Mouse (Mus musculus) CH12.LX (cell line): Measurements from ENCODE around the gene Gm4969. TPM values are rescaled to one million over a fixed set of nuclear protein-coding genes. Genes with fewer than 3 reads are reported as not detected.

ENCODE experiments used
- DNase-seq: peaks from one replicate; pipeline ENCODE4 v3.0.0-alpha.2; 2013; ENCODE audit errors: extremely low read depth
- H3K27ac ChIP-seq: 2 replicates; pipeline ENCODE4 v1.5.1; 2012; ENCODE audit warnings: low read depth, mild to moderate bottlenecking, control low read depth, moderate library complexity; ENCODE audit not compliant: insufficient read depth
- H3K27me3 ChIP-seq: replicated peaks from 2 replicates; pipeline ENCODE3; 2012; ENCODE audit warnings: inconsistent platforms
- H3K36me3 ChIP-seq, 2 experiments: replicated peaks in 1 of 2; 2 replicates each; pipeline versions ENCODE3 to v1.6.1; 2012; ENCODE audit warnings: inconsistent platforms in 1 of 2, low read length in 1 of 2, mild to moderate bottlenecking in 1 of 2, mixed read lengths in 1 of 2, moderate library complexity in 1 of 2; ENCODE audit not compliant: control insufficient read depth in 1 of 2, insufficient read depth in 1 of 2
- H3K4me1 ChIP-seq, 2 experiments: 2 replicates each; pipeline ENCODE4 v1.6.1; 2012; ENCODE audit warnings: inconsistent platforms in 1 of 2, moderate library complexity in 1 of 2; ENCODE audit not compliant: insufficient read depth in 2 of 2, control insufficient read depth in 1 of 2
- H3K4me2 ChIP-seq: 2 replicates; pipeline ENCODE4 v1.6.1; 2012; ENCODE audit warnings: low read depth, mild to moderate bottlenecking, control low read depth; ENCODE audit not compliant: poor library complexity, insufficient read depth, severe bottlenecking
- H3K4me3 ChIP-seq, 3 experiments: fragments of 150-350 bp in 1 of 3; sonication (generic) in 1 of 3; replicated peaks in 1 of 3; 2 replicates each; pipeline versions ENCODE3 to v1.5.1; 2011 to 2012; ENCODE audit warnings: low read depth in 2 of 3, low read length in 2 of 3, mild to moderate bottlenecking in 2 of 3, moderate library complexity in 2 of 3, control low read depth in 1 of 3, improper control_type of control experiment in 1 of 3, inconsistent platforms in 1 of 3, mixed read lengths in 1 of 3; ENCODE audit not compliant: poor library complexity in 1 of 3
- H3K79me2 ChIP-seq: replicated peaks from 2 replicates; pipeline ENCODE4 v1.6.1; 2012; ENCODE audit warnings: mild to moderate bottlenecking, moderate library complexity; ENCODE audit not compliant: control insufficient read depth, poor library complexity, insufficient read depth, severe bottlenecking; ENCODE audit errors: extremely low read depth
- H3K9ac ChIP-seq: 2 replicates; pipeline ENCODE4 v1.6.1; 2012; ENCODE audit warnings: low read depth, mild to moderate bottlenecking, control low read depth, moderate library complexity; ENCODE audit not compliant: insufficient read depth
- H3K9me3 ChIP-seq: replicated peaks from 2 replicates; pipeline ENCODE3; 2012; ENCODE audit warnings: low read length, inconsistent platforms, mixed read lengths
- CHD2 ChIP-seq: IDR thresholded peaks from 2 replicates; pipeline ENCODE4 v1.6.1; 2011; ENCODE audit warnings: low read length, improper control_type of control experiment
- ETS1 ChIP-seq: conservative IDR thresholded peaks from 2 replicates; pipeline ENCODE4 v1.6.1; 2012; ENCODE audit warnings: low read depth, mild to moderate bottlenecking, inconsistent platforms, low read length, improper control_type of control experiment, moderate library complexity
- GABPA ChIP-seq: IDR thresholded peaks from 2 replicates; pipeline ENCODE4 v1.6.1; 2012; ENCODE audit warnings: low read depth, low read length, improper control_type of control experiment, inconsistent platforms; ENCODE audit not compliant: insufficient replicate concordance
- HCFC1 ChIP-seq: IDR thresholded peaks from 2 replicates; pipeline ENCODE4 v1.6.1; 2012; ENCODE audit warnings: low read depth, mild to moderate bottlenecking, inconsistent platforms, low read length, improper control_type of control experiment
- IRF4 ChIP-seq: IDR thresholded peaks from 2 replicates; pipeline ENCODE4 v1.6.1; 2014; ENCODE audit warnings: low read depth, mild to moderate bottlenecking, inconsistent platforms, low read length, improper control_type of control experiment
- JUND ChIP-seq: conservative IDR thresholded peaks from 2 replicates; pipeline ENCODE4 v1.6.1; 2011; ENCODE audit warnings: low read depth, low read length, improper control_type of control experiment
- MAX ChIP-seq: IDR thresholded peaks from 2 replicates; pipeline ENCODE4 v1.6.1; 2011; ENCODE audit warnings: low read length, improper control_type of control experiment
- MXI1 ChIP-seq: IDR thresholded peaks from 2 replicates; pipeline ENCODE4 v1.6.1; 2011; ENCODE audit warnings: mild to moderate bottlenecking, low read depth, low read length, improper control_type of control experiment
- MYC ChIP-seq: IDR thresholded peaks from 2 replicates; pipeline ENCODE4 v1.6.1; 2011; ENCODE audit warnings: low read depth, mild to moderate bottlenecking, improper control_type of control experiment, low read length
- NELFE ChIP-seq: IDR thresholded peaks from 2 replicates; pipeline ENCODE4 v1.6.1; 2011; ENCODE audit warnings: low read depth, low read length, improper control_type of control experiment
- NRF1 ChIP-seq: IDR thresholded peaks from 2 replicates; pipeline ENCODE4 v1.6.1; 2014; ENCODE audit warnings: low read depth, mild to moderate bottlenecking, inconsistent platforms, low read length, improper control_type of control experiment, moderate library complexity
- PAX5 ChIP-seq: IDR thresholded peaks from 2 replicates; pipeline ENCODE4 v1.6.1; 2012; ENCODE audit warnings: low read length, inconsistent platforms, mixed read lengths
- POLR2A ChIP-seq: IDR thresholded peaks from 2 replicates; pipeline ENCODE4 v1.6.1; 2011; ENCODE audit warnings: low read depth, mild to moderate bottlenecking, improper control_type of control experiment, low read length
- RCOR1 ChIP-seq: conservative IDR thresholded peaks from 2 replicates; pipeline ENCODE4 v1.6.1; 2012; ENCODE audit warnings: low read depth, mild to moderate bottlenecking, inconsistent platforms, low read length, improper control_type of control experiment
- SMC3 ChIP-seq: IDR thresholded peaks from 2 replicates; pipeline ENCODE4 v1.6.1; 2011; ENCODE audit warnings: low read depth, low read length, improper control_type of control experiment
- TBP ChIP-seq: conservative IDR thresholded peaks from 2 replicates; pipeline ENCODE4 v1.6.1; 2011; ENCODE audit warnings: low read depth, low read length, improper control_type of control experiment
- UBTF ChIP-seq: IDR thresholded peaks from 2 replicates; pipeline ENCODE4 v1.6.1; 2012; ENCODE audit warnings: low read depth, mild to moderate bottlenecking, inconsistent platforms, low read length, improper control_type of control experiment, moderate library complexity
- ZKSCAN1 ChIP-seq: IDR thresholded peaks from 2 replicates; pipeline ENCODE4 v1.6.1; 2012; ENCODE audit warnings: low read depth, inconsistent platforms, low read length, improper control_type of control experiment, borderline replicate concordance
- ZMIZ1 ChIP-seq: IDR thresholded peaks from 2 replicates; pipeline ENCODE4 v1.6.1; 2012; ENCODE audit warnings: low read depth, mild to moderate bottlenecking, inconsistent platforms, low read length, improper control_type of control experiment
- ZNF384 ChIP-seq: IDR thresholded peaks from 2 replicates; pipeline ENCODE4 v1.6.1; 2012; ENCODE audit warnings: low read depth, low read length, improper control_type of control experiment, inconsistent platforms
- dilution Hi-C: fragments of 300-500 bp; cut with MboI; formaldehyde crosslinking; loops from 2 replicates; pipeline ENCODE4 v1.14.3; 2020; ENCODE audit warnings: low sequenced_read_pairs; ENCODE audit not compliant: extremely low pct_unique_long_range_greater_than_20kb, extremely low pct_ligation_motif_present
- in situ Hi-C: fragments of 300-500 bp; cut with MboI; formaldehyde crosslinking; loops from 3 replicates; pipeline ENCODE4 v1.14.3; 2019; ENCODE audit warnings: low sequenced_read_pairs, low pct_ligation_motif_present, low pct_unique_long_range_greater_than_20kb, mixed read lengths
- polyA plus RNA-seq: library from polyadenylated mRNA; unstranded; fragments of >175 nt; gene quantifications from 2 replicates; pipeline ENCODE4 v1.2.1, GENCODE M21; 2012; ENCODE audit warnings: low read depth; ENCODE audit not compliant: insufficient read length
- total RNA-seq, 2 experiments: library from RNA; depleted of rRNA; stranded (reverse); fragments of 300-350 nt in 1 of 2; fragments of >200 nt in 1 of 2; gene quantifications; 2 replicates each; pipeline ENCODE4 v1.2.3; 2012 to 2014

The Gm4969 gene
- total and polyA plus RNA-seq, 3 experiments, result not detected

GRCm38 (mm10) chr7:19124713-19125112, 6.5 kb upstream of the Gm4969 start:
- in situ Hi-C loops, result no loop called here
- H3K4me3 ChIP-seq, result no peak overlapping the region
- H3K4me1 ChIP-seq, result peaks cover 9 to 16% of the 10 kb centered on the region in 2 experiments; a peak in 3 of 4 replicates
- TF ChIP-seq PAX5, result no peak
- TF ChIP-seq TBP, result no peak
- no peak for TF ChIP-seq RCOR1
- no peak for TF ChIP-seq NELFE
- no peak for TF ChIP-seq ZMIZ1
- no peak for TF ChIP-seq GABPA
- TF ChIP-seq ZNF384, result no peak
- TF ChIP-seq ETS1, result no peak
- no peak for TF ChIP-seq ZKSCAN1
- no peak for TF ChIP-seq MAX
- TF ChIP-seq MYC, result no peak
- no peak for TF ChIP-seq JUND
- TF ChIP-seq HCFC1, result no peak
- TF ChIP-seq UBTF, result no peak
- TF ChIP-seq SMC3, result no peak
- TF ChIP-seq POLR2A, result no peak
- no peak for TF ChIP-seq NRF1
- no peak for TF ChIP-seq MXI1
- TF ChIP-seq, all 38 proteins: peak for 0
- dilution Hi-C loops, result no loop called here
- peaks cover 21% of the 10 kb centered on the region for H3K79me2 ChIP-seq
- H3K27ac ChIP-seq, result no peak overlapping the region
- H3K9me3 ChIP-seq, result no peaks in the 10 kb centered on the region
- H3K9ac ChIP-seq, result no peak overlapping the region
- no peak for DNase-seq
- no peak overlapping the region for H3K4me2 ChIP-seq
- H3K27me3 ChIP-seq, result no peaks in the 10 kb centered on the region
- peaks cover 16 to 55% of the 10 kb centered on the region in 2 experiments for H3K36me3 ChIP-seq

- TF ChIP-seq CHD2 (no peak), MYC (no peak), IRF4 (no peak), JUND (no peak)
- peaks cover 8% of the 10 kb centered on the region for H3K9me3 ChIP-seq
- in situ Hi-C loops, result no loop called here
- H3K79me2 ChIP-seq, result peaks cover 21% of the 10 kb centered on the region
- H3K4me1 ChIP-seq, result peaks cover 9 to 16% of the 10 kb centered on the region in 2 experiments; a peak in 3 of 4 replicates
- dilution Hi-C loops, result no loop called here
- no peak overlapping the region for H3K4me3 ChIP-seq
- peaks cover 5 to 29% of the 10 kb centered on the region in 2 experiments for H3K36me3 ChIP-seq
- DNase-seq, result no peak
- no peak overlapping the region for H3K27ac ChIP-seq
- no peak overlapping the region for H3K9ac ChIP-seq
- H3K4me2 ChIP-seq, result no peak overlapping the region
- H3K27me3 ChIP-seq, result no peaks in the 10 kb centered on the region
These were observed 3.5 kb upstream of the Gm4969 start for GRCm38 (mm10) chr7:19121686-19122085.
